Mouse (Mus musculus) colon, adult 2 months (tissue): Measurements from ENCODE around the gene Mob3c. TPM values are rescaled to one million over a fixed set of nuclear protein-coding genes. Genes with fewer than 3 reads are reported as not detected.

ENCODE experiments used
- polyA plus RNA-seq: library from polyadenylated mRNA; depleted of rRNA; stranded (reverse); fragments of >200 nt; gene quantifications from 2 replicates; pipeline ENCODE4 v1.2.3, GENCODE M21; 2012; rRNA removed

Mob3c gene
- polyA plus RNA-seq = 30.4 and 39.2 TPM in 2 replicates

DNA sequence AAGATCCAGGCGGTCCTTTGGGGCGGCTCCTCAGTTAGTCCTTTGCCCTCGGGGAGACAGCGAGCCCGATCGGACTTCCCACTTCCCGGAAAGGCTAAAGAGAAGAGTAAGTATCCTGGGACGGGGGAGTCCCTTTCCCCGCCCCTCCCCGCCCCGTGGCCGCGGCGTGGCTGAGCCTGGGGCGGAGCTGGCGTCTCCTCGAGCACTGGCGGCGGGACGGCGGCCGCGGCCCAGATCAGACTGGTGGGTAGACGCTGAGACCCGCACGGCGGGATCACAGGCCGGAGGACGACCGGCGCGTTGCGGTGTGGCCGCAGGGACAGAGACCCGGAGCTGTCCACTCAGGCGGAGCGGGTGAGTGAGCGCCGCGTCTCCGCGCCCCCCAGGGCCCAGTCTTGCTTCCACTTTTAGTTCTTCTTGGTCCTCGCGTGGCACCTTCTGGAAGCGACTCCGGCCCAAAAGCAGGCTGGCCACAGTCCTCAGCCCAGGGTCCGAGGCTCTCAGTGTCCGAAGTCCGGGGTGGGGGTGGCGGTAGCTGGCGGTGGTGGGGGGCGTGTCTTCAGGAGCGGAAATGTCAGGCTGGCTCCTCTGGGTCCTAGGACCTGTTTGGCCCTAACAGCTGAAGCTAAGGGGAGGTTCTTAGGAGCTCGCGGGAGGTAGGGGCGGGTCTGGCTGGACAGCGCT lies at the start of gene Mob3c:
Gene Mob3c, plus strand, starts transcription at position 205 of the 684 bp plus-strand sequence.

DNA sequence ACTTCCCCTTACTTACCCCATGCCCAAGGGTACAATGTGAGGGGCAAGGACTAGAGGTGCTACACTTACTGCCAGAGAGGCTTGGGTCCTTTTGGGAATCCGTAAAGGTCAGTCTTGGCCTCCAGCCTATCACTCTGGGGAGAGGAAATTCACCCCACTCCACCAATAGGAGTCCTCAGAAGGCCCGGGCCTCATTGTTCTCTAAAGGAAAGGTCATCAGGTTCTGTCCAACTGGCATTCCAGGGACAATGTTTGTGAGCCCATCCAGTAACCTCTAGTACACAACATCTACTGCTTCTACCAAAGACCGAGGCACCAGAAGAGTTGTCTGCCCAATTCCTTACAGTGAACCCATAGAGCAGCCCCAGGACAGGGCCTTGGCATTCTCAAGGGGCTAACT lies 47.0 kb upstream of the Mob3c start, which contains the start of gene Tex38:
Gene Tex38, minus strand, starts transcription at position 101 of the 400 bp plus-strand sequence.

DNA sequence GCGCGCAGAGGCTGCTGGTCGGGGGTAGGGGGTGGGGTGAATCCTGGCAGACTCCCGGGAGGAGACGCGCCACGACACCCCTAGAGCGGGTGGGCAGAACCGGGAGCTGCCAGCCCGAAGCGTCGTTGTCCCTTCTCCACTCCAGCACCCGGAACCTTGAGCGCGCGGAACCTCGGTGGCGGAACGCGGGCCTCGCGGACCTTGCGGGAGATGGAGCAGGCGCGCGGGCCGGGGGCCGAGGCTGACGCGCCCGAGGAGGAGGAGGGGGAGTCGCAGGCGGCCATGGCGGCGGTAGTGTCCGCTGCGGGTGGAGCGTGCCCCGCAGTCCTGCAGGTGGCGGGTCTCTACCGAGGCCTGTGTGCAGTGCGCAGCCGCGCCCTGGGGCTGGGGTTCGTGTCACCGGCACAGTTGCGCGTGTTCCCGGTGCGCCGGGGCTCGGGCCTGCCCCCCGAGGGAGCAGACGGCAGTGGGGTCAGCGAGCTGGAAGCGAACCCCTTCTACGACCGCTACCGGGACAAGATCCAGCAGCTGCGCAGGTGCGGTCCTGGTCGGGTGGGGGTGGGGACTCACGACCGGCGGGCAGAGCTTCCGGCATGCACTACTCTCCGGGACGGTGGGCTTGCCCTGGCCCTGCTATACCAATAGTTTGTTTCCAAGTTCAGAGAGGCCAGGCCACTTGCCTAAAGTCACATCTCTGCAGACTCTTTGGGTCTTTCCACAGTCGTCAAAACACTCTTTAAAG lies 43.0 kb upstream of the Mob3c start, which contains the start of gene Atpaf1:
Gene Atpaf1, plus strand, starts transcription at position 44 of the 742 bp plus-strand sequence.

DNA sequence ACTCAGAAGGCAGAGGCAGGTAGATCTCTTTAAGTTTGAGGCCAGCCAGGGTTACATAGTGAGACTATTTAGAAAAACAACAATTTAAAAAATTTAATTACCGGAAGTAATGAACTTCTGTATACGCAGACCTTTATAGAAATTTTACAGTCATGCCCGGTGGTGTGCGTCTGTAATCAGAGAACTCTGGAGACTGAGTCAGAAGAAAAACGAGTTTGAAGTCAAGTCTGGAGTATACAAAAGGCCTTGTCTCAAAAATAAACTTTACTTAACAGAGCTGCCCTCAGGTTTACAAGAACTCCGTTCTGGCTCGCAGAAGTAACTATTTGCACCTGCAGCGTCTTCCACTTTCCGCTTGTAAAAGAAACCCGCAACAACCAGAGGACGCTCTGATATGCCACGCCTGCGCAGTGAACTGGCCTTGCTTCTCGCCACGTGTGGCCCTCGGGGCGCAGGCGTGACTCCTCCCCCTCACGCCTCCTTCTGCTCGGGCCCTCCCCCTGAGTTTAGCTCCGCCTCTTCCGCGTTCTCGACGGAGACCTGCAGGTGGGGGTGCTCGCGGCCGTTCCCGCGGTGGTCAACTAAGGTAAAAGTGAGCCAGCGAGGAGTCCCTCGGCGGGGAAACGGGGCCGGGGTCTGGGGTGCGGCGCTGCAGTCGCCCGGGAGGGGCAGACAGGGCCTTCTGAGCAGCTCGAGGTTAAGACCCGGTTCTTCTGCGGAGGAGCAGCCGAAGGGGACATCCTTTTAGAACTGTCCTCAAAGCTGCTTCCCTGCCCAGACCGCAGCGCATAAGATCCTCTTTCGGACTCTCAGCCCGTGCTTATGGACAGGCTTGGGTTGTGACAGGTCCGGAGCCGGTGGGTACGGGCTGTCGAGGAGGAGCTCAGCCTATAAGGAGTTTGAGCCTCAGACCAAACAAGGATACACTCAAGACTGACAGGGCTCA lies 11.1 kb downstream of the Mob3c start, which contains the start of gene Mknk1:
Gene Mknk1, plus strand, starts transcription at position 503 of the 946 bp plus-strand sequence.

DNA sequence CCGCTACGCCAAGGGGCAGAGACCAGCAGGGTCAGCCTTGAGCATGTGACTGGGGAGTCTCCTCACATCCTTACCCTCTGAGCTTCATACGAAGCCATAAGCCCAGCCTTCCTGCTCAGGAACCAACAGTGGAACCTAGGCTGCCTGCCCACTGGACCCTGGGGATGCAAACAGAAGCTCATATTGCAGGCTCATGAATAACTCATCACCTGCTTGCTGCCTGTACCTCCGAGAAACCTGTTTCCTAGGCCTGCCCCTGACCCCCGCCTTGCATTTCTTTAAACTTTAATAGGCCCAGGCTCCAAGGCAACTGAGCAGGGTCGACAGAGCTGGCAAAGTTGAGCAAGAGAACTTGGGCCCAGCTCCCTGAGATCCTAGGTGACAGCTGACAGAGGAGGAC lies 56.1 kb downstream of the Mob3c start, which contains the start of gene Kncn:
Gene Kncn, plus strand, starts transcription at position 379 of the 400 bp plus-strand sequence.

Other genes with a start within 250 kb of the Mob3c start
- gene Cyp4a32, start 227.1 kb upstream of the Mob3c start, polyA plus RNA-seq = not detected in 2 replicates
- gene Cyp4b1, start 180.4 kb upstream of the Mob3c start, polyA plus RNA-seq = 14.0 and 31.0 TPM in 2 replicates
- gene Efcab14, start 90.3 kb upstream of the Mob3c start, polyA plus RNA-seq = 32.9 and 33.9 TPM in 2 replicates
- 0.30 TPM in 1 of 2 replicates, not detected in the other for gene Tex38, start 47.1 kb upstream of the Mob3c start, polyA plus RNA-seq
- 41.3 and 58.8 TPM in 2 replicates for gene Atpaf1, start 43.3 kb upstream of the Mob3c start, polyA plus RNA-seq
- gene Mknk1, start 11.1 kb downstream of the Mob3c start, polyA plus RNA-seq = 29.5 and 30.2 TPM in 2 replicates
- gene Kncn, start 56.3 kb downstream of the Mob3c start, polyA plus RNA-seq = not detected in 2 replicates
- not detected in 2 replicates for gene 6430628N08Rik, start 62.6 kb downstream of the Mob3c start, polyA plus RNA-seq
- not detected in 2 replicates for gene Dmbx1, start 111.8 kb downstream of the Mob3c start, polyA plus RNA-seq
- gene Faah, start 189.8 kb downstream of the Mob3c start, polyA plus RNA-seq = 40.5 and 63.8 TPM in 2 replicates
- gene Nsun4, start 225.8 kb downstream of the Mob3c start, polyA plus RNA-seq = 5.4 and 6.4 TPM in 2 replicates
- gene Uqcrh, start 247.0 kb downstream of the Mob3c start, polyA plus RNA-seq = 108 and 143 TPM in 2 replicates
- gene Lrrc41, start 247.2 kb downstream of the Mob3c start, polyA plus RNA-seq = 65.1 and 95.1 TPM in 2 replicates